Mouse (Mus musculus) left cerebral cortex, adult 2 months (tissue): Measurements from ENCODE around the gene Edem3. TPM values are rescaled to one million over a fixed set of nuclear protein-coding genes. Genes with fewer than 3 reads are reported as not detected.

Source experiments
- DNase-seq, 2 experiments: peaks; one replicate each; pipeline ENCODE4 v3.0.0; 2021 to 2022; ENCODE audit warnings: low spot score in 2 of 2, mixed read lengths in 1 of 2; ENCODE audit errors: extremely low spot score in 1 of 2
- H3K27ac ChIP-seq: fragments of 200-600 bp; 2 replicates; pipeline ENCODE4 v1.8.1; 2022
- H3K4me3 ChIP-seq: fragments of 200-600 bp; 2 replicates; pipeline ENCODE4 v1.8.1; 2022
- CTCF ChIP-seq: fragments of 200-600 bp; IDR thresholded peaks from 2 replicates; pipeline ENCODE4 v1.8.1; 2022; ENCODE audit warnings: antibody characterized with exemption, mild to moderate bottlenecking, moderate library complexity
- intact Hi-C: fragments of 180-260 bp; cut with DNase I; formaldehyde crosslinking; loops from one replicate; pipeline ENCODE4 v1.15.1; 2025
- long read RNA-seq, 2 experiments: library from polyadenylated mRNA; stranded (forward); transcript quantifications; one replicate each; pipeline ENCODE4 v2.0.0; 2021; ENCODE audit warnings: borderline mapping rate in 2 of 2
- total RNA-seq, 2 experiments: library from RNA; stranded (reverse); gene quantifications; 2 replicates each; pipeline ENCODE4 v1.2.3; 2021

Edem3 gene
- total RNA-seq = 10 to 100 TPM; 38.0 to 39.6 TPM
- long read RNA-seq, experiment 1, full-length matches to known transcripts = 32 of 51 reads
- long read RNA-seq, experiment 1, partial matches to known transcripts = 3 of 51 reads
- long read RNA-seq, experiment 1, other reads (novel, unspliced or antisense) = 16 of 51 reads
- long read RNA-seq, experiment 2, full-length matches to known transcripts = 28 of 43 reads
- long read RNA-seq, experiment 2, partial matches to known transcripts = 1 of 43 reads
- long read RNA-seq, experiment 2, other reads (novel, unspliced or antisense) = 14 of 43 reads

- intact Hi-C loops = loop anchor here (1.0 to 10.0 kb wide), 2 partner anchors 254 to 1360 kb away; partner anchors contain the start of genes Odr4 and Tpr
- no peak for TF ChIP-seq CTCF
These were observed at the start of gene Edem3 for GRCm38 (mm10) chr1:151754881-151755659. Edem3 (plus strand) TSS chr1:151755371.

GRCm38 (mm10) chr1:151705723-151706396 is 49.3 kb upstream of the Edem3 start:
- Histone ChIP-seq H3K4me3 (no peak overlapping the region), H3K27ac (no peak overlapping the region)
- intact Hi-C loops = loop anchor here (1.0 to 10.0 kb wide), 4 partner anchors 142 to 671 kb away; no protein-coding TSS in a partner anchor
- peak; percentile 100 for TF ChIP-seq CTCF
- DNase-seq = peak; percentile 79 to 84

More at GRCm38 (mm10) chr1:151754881-151755659, at the start of gene Edem3:
- peak; percentile 95 to 97 for DNase-seq
- Histone ChIP-seq H3K4me3 (peak within 1 kb of the TSS; percentile 91), H3K27ac (peak within 1 kb of the TSS; percentile 91)

DNA sequence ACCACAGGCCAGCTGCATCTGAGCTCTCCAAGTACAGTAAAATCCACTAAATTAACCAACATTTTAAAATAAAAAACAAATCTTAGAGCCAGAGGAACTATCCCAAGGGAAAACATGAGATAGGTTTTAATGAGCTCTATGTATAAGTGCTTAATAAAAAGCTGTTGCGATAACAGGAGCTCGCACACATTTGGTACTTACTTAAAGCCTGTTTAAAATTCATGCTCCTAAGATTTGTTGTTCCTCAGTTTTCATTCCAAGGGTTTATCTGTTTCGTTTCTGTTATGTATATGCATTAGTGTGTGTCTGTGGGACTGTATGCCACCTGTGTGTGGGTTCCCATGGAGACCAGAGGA is 48.8 kb upstream of the Edem3 start:
- H3K27ac ChIP-seq = no peak overlapping the region
- intact Hi-C loops = loop anchor here (1.0 to 10.0 kb wide), 4 partner anchors 142 to 672 kb away; no protein-coding TSS in a partner anchor
- H3K4me3 ChIP-seq = no peak overlapping the region
- no peak for DNase-seq
- no peak for TF ChIP-seq CTCF

DNA sequence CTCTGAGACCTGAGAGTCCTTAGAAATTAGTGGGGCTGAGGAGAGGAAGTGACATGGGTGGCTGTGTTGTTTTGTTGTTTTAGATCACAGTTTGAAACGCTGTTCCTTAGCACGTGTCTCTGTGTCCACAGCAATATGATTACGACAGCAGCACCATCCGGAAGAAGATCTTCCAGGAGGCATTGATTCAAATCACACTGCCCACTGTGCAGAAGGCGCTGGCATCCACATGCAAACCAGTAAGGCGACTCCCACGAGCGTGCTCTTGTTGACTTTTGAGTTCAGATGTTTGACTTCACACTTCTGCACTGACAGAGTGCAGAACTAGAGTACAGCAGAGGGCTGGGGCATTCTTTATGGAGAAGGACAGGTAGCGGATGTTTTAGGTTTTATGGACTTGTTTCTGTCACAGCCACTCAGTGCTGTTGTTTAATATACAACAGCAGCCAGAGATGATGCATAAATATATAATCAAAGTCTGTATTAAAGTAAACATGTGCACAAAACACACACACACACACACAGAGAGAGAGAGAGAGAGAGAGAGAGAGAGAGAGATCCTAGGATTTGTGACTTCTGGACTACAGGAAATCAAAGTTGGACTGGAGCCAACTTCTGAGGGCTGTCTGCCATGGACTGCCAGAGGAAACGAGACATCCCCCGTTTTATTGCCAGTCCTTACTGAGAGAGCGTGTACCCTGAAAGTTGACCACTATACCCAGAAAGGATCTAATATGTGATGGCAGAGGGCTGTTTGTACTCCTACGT is 46.0 kb upstream of the Edem3 start:
- intact Hi-C loops = loop anchor here (10.0 kb wide), 1 partner anchor 674 kb away; no protein-coding TSS in a partner anchor
- DNase-seq = no peak

DNA sequence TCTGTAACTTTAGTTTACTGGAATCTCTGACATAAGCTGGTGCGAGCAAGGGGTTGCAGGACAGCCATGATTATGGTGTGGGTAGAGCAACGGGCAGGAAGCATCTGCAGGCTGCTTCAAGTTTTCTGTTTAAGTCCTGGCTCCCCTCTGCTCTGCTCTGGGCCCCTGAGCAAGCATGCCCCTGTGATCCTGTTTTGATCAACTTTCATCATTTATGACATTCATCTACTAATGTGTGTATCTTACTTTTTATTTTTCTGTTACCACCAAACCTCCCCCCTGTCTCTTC is 45.5 kb upstream of the Edem3 start:
- no peak overlapping the region for H3K27ac ChIP-seq
- no peak overlapping the region for H3K4me3 ChIP-seq
- DNase-seq = no peak
- TF ChIP-seq CTCF = no peak
- intact Hi-C loops = loop anchor here (10.0 kb wide), 1 partner anchor 675 kb away; no protein-coding TSS in a partner anchor

More for the DNA sequence above, 46.0 kb upstream of the Edem3 start:
- no peak overlapping the region for H3K4me3 ChIP-seq
- H3K27ac ChIP-seq = no peak overlapping the region
- no peak for TF ChIP-seq CTCF

GRCm38 (mm10) chr1:151710424-151711055 is 44.6 kb upstream of the Edem3 start:
- H3K27ac ChIP-seq = no peak overlapping the region
- no peak for DNase-seq
- H3K4me3 ChIP-seq = no peak overlapping the region
- no peak for TF ChIP-seq CTCF
- intact Hi-C loops = no loop called here

- DNase-seq = no peak
- TF ChIP-seq CTCF = no peak
- Histone ChIP-seq H3K4me3 (no peak overlapping the region), H3K27ac (no peak overlapping the region)
- intact Hi-C loops = no loop called here
These were observed 44.1 kb upstream of the Edem3 start for GRCm38 (mm10) chr1:151711062-151711461.

- Histone ChIP-seq H3K4me3 (no peak overlapping the region), H3K27ac (no peak overlapping the region)
- no peak for TF ChIP-seq CTCF
- intact Hi-C loops = no loop called here
- DNase-seq = no peak
These were observed 42.5 kb upstream of the Edem3 start for GRCm38 (mm10) chr1:151712664-151713063.

- no peak overlapping the region for H3K4me3 ChIP-seq
- intact Hi-C loops = no loop called here
- TF ChIP-seq CTCF = no peak
- H3K27ac ChIP-seq = no peak overlapping the region
- no peak for DNase-seq
These were observed 41.5 kb upstream of the Edem3 start for GRCm38 (mm10) chr1:151713622-151714021.

GRCm38 (mm10) chr1:151716024-151716710 is 39.0 kb upstream of the Edem3 start:
- intact Hi-C loops = no loop called here
- Histone ChIP-seq H3K27ac (no peak overlapping the region), H3K4me3 (no peak overlapping the region)
- DNase-seq = no peak
- no peak; the same call in 1 of the 2 replicates for TF ChIP-seq CTCF
